Mouse (Mus musculus): Measurements from ENCODE around the gene Gm20604. TPM values are rescaled to one million over a fixed set of nuclear protein-coding genes. Genes with fewer than 3 reads are reported as not detected.

The Gm20604 gene
- polyA plus RNA-seq, 1 experiment: 4.2 TPM

- Histone ChIP-seq H3K27me3 (ENCODE audit: control insufficient read depth, insufficient read depth, low read length) (no peaks in the 10 kb centered on the region), H3K4me3 (ENCODE audit: control insufficient read depth, insufficient read depth, low read length) (no peak overlapping the region), H3K4me1 (replicated peaks; ENCODE audit: control insufficient read depth, insufficient read depth, low read length) (peaks cover 78% of the 10 kb centered on the region), H3K27ac (ENCODE audit: control insufficient read depth, insufficient read depth, low read length) (no peak overlapping the region), H3K36me3 (ENCODE audit: control insufficient read depth, insufficient read depth, low read length) (no peaks in the 10 kb centered on the region)
- WGBS: 88% methylated on average over 12 of the region's 12 CpGs
- no peak for TF ChIP-seq POLR2A (IDR thresholded peaks at IDR 0.05; ENCODE audit: control insufficient read depth, extremely low read depth, insufficient read depth, low read length, poor library complexity)
- DNase-seq: no peak
Observed at GRCm38 (mm10) chr12:102700453-102700852, 58.0 kb downstream of the Gm20604 start.

- Histone ChIP-seq H3K27me3 (ENCODE audit: control insufficient read depth, insufficient read depth, low read length) (no peaks in the 10 kb centered on the region), H3K27ac (ENCODE audit: control insufficient read depth, insufficient read depth, low read length) (no peak overlapping the region), H3K36me3 (ENCODE audit: control insufficient read depth, insufficient read depth, low read length) (no peaks in the 10 kb centered on the region), H3K4me3 (ENCODE audit: control insufficient read depth, insufficient read depth, low read length) (no peak overlapping the region), H3K4me1 (replicated peaks; ENCODE audit: control insufficient read depth, insufficient read depth, low read length) (peaks cover 86% of the 10 kb centered on the region)
- TF ChIP-seq POLR2A (IDR thresholded peaks at IDR 0.05; ENCODE audit: control insufficient read depth, extremely low read depth, insufficient read depth, low read length, poor library complexity) (no peak), CTCF (IDR thresholded peaks at IDR 0.05; ENCODE audit: borderline replicate concordance, control insufficient read depth, extremely low read depth, insufficient read depth, low read length, poor library complexity) (no peak)
- 64% methylated on average over 1 of the region's 1 CpGs for WGBS
- no peak for DNase-seq
Observed at GRCm38 (mm10) chr12:102699156-102699555, 59.3 kb downstream of the Gm20604 start.

- Histone ChIP-seq H3K27me3 (ENCODE audit: control insufficient read depth, insufficient read depth, low read length) (no peaks in the 10 kb centered on the region), H3K4me3 (ENCODE audit: control insufficient read depth, insufficient read depth, low read length) (no peak overlapping the region), H3K4me1 (replicated peaks; ENCODE audit: control insufficient read depth, insufficient read depth, low read length) (peaks cover 76% of the 10 kb centered on the region), H3K36me3 (ENCODE audit: control insufficient read depth, insufficient read depth, low read length) (no peaks in the 10 kb centered on the region), H3K27ac (ENCODE audit: control insufficient read depth, insufficient read depth, low read length) (peak overlapping the region; percentile 50; the same call in 1 of the 2 replicates)
- TF ChIP-seq POLR2A (IDR thresholded peaks at IDR 0.05; ENCODE audit: control insufficient read depth, extremely low read depth, insufficient read depth, low read length, poor library complexity) (no peak), CTCF (IDR thresholded peaks at IDR 0.05; ENCODE audit: borderline replicate concordance, control insufficient read depth, extremely low read depth, insufficient read depth, low read length, poor library complexity) (no peak)
- DNase-seq: peak; percentile 45
- 5% methylated on average over 1 of the region's 1 CpGs for WGBS
Observed at GRCm38 (mm10) chr12:102698089-102698684, 60.3 kb downstream of the Gm20604 start.

DNA sequence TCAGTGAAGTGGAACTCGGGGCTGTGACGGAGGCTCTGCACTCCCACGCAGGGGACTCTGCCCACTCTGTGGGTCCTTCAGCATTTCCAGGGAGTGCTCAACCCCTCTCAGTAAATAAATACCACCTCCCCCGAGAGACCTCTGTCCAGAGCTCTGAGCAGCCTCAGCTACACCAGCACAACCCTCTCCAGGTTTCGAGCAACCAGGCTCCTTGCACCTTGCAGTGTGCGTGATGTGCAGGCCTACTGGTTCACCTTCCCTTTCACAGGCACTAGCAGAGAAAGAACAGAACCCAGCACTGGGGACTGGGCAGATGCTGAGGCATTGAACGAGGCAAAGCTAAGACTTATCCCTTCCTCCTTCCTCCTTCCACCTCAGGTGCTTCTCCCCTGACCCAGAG, 61.1 kb downstream of the Gm20604 start:
- H3K36me3 ChIP-seq (ENCODE audit: control insufficient read depth, insufficient read depth, low read length): no peaks in the 10 kb centered on the region
- DNase-seq: no peak
- 77% methylated on average over 7 of the region's 7 CpGs for WGBS
- no peaks in the 10 kb centered on the region for H3K27me3 ChIP-seq (ENCODE audit: control insufficient read depth, insufficient read depth, low read length)
- no peak overlapping the region for H3K27ac ChIP-seq (ENCODE audit: control insufficient read depth, insufficient read depth, low read length)
- no peak overlapping the region for H3K4me3 ChIP-seq (ENCODE audit: control insufficient read depth, insufficient read depth, low read length)
- TF ChIP-seq CTCF (IDR thresholded peaks at IDR 0.05; ENCODE audit: borderline replicate concordance, control insufficient read depth, extremely low read depth, insufficient read depth, low read length, poor library complexity) (no peak), POLR2A (IDR thresholded peaks at IDR 0.05; ENCODE audit: control insufficient read depth, extremely low read depth, insufficient read depth, low read length, poor library complexity) (no peak)
- peaks cover 69% of the 10 kb centered on the region for H3K4me1 ChIP-seq (replicated peaks; ENCODE audit: control insufficient read depth, insufficient read depth, low read length)

GRCm38 (mm10) chr12:102696635-102697354, 61.7 kb downstream of the Gm20604 start:
- Histone ChIP-seq H3K27ac (ENCODE audit: control insufficient read depth, insufficient read depth, low read length) (no peak overlapping the region), H3K4me3 (ENCODE audit: control insufficient read depth, insufficient read depth, low read length) (no peak overlapping the region), H3K27me3 (ENCODE audit: control insufficient read depth, insufficient read depth, low read length) (no peaks in the 10 kb centered on the region), H3K36me3 (ENCODE audit: control insufficient read depth, insufficient read depth, low read length) (no peaks in the 10 kb centered on the region), H3K4me1 (replicated peaks; ENCODE audit: control insufficient read depth, insufficient read depth, low read length) (peaks cover 64% of the 10 kb centered on the region)
- no peak for TF ChIP-seq CTCF (IDR thresholded peaks at IDR 0.05; ENCODE audit: borderline replicate concordance, control insufficient read depth, extremely low read depth, insufficient read depth, low read length, poor library complexity)
- TF ChIP-seq POLR2A (IDR thresholded peaks at IDR 0.05; ENCODE audit: control insufficient read depth, extremely low read depth, insufficient read depth, low read length, poor library complexity): no peak
- WGBS: 87% methylated on average over 14 of the region's 14 CpGs
- DNase-seq: no peak

DNA sequence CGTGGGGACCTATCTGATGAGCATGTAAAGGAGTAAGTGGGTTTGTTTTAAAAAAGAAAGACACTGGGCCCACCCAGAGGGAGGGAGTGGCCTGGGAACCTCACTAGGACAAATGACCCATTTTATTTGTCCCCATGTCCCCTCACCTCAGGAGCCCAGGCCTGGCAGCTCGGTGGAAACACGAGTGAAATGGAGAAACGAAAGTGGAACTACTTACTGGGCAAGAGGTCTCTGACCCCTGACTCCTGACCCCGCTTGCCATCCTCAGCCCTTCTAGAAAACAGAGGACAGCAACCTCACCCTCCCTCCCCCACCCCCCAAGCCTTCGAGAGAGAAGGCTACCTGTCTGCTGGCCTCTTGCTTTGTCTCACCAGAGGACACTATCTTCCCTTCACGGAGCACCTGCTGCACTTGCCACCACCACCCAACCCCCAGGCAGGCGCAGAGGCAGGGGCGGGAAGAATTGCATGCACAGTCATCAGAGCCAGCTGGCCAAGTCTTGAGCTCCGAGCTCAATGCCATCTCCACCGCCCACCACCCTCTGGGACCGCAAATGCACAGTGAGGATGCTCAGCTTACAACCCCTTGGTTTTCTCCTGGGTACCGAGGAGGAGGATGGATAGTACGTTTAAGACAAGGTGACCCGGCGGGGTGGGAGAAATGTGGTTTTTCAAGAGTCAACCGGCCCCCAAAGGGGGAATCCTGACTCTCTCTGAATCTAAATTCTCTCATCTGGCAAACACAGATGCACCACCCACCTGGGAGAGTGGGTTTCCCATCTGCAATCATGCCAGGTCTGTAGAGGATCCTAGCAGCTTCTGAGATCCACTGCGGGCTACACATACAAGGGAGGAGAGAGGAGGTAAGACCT, 62.9 kb downstream of the Gm20604 start:
- H3K4me3 ChIP-seq (ENCODE audit: control insufficient read depth, insufficient read depth, low read length): peak overlapping the region; percentile 35

More for the DNA sequence above, 62.9 kb downstream of the Gm20604 start:
- TF ChIP-seq POLR2A (IDR thresholded peaks at IDR 0.05; ENCODE audit: control insufficient read depth, extremely low read depth, insufficient read depth, low read length, poor library complexity) (no peak), CTCF (IDR thresholded peaks at IDR 0.05; ENCODE audit: borderline replicate concordance, control insufficient read depth, extremely low read depth, insufficient read depth, low read length, poor library complexity) (no peak)
- DNase-seq: peak; percentile 57
- peaks cover 66% of the 10 kb centered on the region for H3K4me1 ChIP-seq (replicated peaks; ENCODE audit: control insufficient read depth, insufficient read depth, low read length)
- no peaks in the 10 kb centered on the region for H3K27me3 ChIP-seq (ENCODE audit: control insufficient read depth, insufficient read depth, low read length)
- H3K36me3 ChIP-seq (ENCODE audit: control insufficient read depth, insufficient read depth, low read length): no peaks in the 10 kb centered on the region
- H3K27ac ChIP-seq (ENCODE audit: control insufficient read depth, insufficient read depth, low read length): peak overlapping the region; percentile 25; the same call in 1 of the 2 replicates
- WGBS: 17% methylated on average over 18 of the region's 18 CpGs
